Mouse (Mus musculus) kidney, postnatal 4 days (tissue): ENCODE measurements at regions not wholly inside any gene's neighbourhood (a gene's known extent, or its start where the extent isn't known, plus 50 kb on each side); places are given as distances from the start of the nearest gene placed in this dataset.

Experiments used
- DNase-seq, 2 experiments: peaks; one replicate each; pipeline ENCODE4 v3.0.0; 2021; ENCODE audit warnings: mixed read lengths in 2 of 2

DNA sequence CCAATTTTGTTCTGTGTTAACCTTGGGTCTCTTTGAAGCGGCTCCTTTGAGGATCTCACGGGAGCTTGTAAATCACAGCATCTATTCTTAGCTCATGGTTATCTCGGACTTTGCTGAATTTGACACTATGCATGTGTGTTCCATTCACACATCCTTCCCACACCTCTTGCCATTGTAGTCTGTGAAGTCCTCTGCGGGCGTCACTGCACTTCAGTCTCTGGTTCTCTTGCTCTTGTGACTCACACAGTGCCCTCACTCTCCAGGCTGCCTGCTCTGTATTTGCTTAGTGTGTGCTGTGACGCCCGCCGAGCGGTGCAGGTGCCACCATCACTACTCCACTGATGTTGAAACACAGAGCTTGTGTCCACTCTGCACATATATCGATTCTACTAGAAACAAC is 1271.2 kb downstream of the Synb start:
- no peak for DNase-seq

DNA sequence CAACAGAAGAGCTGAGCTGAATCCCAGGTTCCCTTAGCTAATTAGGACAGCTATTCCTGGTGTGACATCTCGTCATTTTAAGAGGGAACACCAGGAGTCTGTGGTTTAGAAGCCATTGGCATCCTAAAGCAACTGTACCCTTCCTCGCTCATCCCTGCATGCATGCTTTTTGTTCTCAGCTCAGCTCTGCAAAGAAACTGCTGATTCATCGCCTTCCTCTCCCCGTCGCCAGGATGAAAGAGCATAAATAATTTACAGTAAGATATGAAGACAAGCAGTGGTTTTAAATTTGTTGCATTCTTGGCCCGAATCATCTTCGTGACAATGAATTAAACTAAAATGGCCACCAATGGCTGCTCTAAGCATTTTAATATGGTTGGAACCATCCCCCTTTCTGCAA is 1272.9 kb downstream of the Synb start:
- DNase-seq, result no peak

DNA sequence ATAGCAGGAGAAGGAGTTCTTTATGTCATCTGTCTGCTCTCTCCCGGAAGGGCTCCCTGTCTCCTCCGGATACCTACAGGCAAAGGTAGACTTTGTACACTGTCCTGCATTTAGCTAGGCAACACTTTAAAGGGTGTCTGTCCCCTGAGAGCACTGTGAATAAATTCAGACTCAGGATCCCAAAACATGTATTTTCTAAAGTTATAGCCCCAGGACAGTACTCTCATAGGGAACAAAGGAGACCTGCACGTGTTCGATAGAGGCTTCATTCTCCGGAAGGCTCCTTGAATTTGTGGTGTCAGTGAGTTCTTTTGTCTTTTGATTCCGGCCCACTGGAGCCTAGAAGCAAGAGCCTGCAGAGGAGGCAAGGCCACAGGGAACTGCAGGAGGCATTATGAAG is 1273.3 kb downstream of the Synb start:
- no peak for DNase-seq

DNA sequence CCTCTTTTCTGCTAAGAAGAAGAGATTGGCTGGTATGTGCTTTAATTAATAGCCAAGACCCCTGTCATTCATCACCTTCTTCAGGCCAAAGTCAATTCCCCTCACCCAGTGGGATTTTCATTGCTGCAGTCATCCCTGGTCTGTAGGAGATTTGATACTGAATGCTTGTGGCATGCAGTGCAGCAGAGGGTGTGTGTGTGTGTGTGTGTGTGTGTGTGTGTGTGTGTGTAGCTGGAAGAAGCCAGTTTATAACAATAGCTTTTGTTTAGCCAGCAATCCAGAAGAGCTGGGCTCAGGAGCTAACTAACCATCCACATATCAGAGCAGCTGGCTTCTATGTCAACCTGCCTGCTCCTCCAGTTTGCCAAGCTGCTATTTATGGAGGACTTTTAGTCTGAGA is 1275.4 kb downstream of the Synb start:
- no peak for DNase-seq

DNA sequence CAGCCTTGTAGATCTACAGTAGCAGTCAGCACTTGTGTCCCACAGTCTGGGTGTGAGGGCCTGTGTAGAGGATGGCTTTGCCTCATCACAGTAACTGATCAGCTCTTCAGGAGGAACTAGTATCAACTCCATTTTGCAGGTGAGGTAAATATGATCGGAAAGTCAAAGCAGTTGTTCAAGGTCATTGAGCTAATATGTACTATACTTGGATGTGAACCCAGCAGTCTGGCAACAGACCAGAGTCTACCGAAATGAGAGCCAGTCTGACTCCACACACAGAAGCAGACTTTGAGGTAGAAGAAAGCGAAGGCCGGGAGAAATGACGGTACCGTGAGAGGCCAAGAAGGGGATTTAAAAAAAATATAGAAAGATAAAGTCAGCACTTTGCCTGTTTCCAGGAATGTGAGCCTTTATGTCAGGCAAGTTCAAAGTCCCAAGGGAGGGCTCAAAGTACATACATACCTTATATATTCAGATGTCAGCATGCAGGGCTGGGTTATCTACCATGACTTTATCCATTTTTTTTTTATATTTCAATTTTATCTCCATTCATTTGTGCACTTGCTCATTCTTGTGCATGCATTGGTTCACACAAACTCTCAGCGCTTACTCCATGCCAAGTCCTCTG is 1297.2 kb downstream of the Synb start:
- no peak for DNase-seq

DNA sequence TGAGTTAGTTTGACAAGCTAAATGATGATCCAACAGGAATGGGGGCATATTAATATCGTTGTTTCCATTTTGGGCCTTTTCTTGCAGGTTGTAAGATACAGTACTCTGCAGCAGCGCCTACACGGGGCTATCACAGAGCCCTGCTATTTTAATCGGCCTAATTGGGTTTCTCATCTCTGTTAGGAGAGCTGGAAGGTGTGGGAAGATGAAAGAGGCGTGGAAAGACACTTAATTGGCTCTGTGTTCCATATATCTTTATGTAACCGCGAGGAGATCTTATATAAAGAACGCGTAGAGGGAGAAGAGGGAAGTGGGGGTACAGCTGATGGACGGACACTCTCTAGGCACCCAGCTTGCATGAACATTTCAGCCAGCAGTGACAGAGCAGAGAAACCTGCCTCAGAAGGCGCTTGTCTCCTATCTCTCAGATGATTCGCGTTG is 1300.5 kb downstream of the Synb start:
- DNase-seq, result no peak

DNA sequence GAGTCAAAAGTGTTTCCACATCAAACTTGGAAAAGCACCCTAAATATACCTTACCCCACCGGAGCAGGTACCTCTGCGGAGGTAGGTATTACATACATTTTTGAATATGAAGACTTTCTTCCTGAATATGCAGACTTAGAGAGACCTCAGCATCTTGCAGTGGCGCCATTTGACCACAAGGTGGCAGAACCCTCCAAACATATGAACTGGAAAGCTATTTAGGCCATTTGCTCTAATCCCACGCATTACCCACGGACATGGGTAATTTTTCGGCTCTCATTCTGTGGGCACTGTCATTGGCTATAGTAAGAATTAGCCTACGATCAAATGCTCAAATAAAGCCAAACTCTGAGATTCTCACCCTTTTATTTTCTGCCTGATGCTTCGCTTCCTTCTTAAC is 1301.0 kb downstream of the Synb start:
- peak; percentile 78 to 79 for DNase-seq

DNA sequence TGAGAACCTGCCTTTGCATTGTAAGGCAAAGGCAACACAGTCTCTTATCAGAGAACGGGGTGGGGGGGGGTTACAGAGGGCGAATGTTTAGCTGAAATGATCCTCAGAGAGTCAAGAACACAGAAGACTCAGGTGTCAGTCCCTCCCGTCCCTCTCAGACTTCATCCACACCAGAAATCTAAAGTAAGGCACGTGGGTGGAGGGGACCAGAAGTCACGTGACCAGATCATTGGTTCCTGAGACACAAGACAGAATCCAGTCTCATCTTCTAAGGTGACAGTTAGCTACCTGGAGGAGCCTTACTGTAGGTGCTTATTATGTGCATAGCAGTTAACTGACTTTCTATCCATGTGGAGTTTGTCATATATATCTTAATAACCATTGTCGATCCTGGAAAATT is 1302.0 kb downstream of the Synb start:
- no peak for DNase-seq

DNA sequence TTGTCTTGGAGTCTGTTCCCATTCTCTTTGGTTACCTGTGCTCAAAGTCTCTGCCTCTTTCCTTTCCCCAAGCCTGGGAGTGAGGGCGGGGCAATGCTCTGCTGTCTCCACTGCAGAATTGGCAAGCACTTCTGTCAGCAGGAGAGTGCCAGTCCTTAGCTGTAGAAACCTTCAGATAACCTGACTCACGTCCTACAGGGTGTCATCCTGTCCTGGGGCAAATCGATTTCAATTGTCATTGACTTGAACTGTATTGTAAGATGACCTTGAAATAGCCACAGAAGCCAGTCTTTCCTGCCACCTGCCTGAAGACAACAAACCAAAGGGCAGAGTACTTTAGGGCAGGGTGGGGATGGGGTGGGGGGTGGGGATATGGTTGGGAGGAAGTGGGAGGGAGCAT is 1303.8 kb downstream of the Synb start:
- no peak for DNase-seq
